Mouse (Mus musculus): ENCODE results near the gene Tnk2. TPM values are rescaled to one million over a fixed set of nuclear protein-coding genes. Genes with fewer than 3 reads are reported as not detected.
A peak's percentile ranks its signal among the peaks of the same experiment; 100 is the strongest.

The Tnk2 gene
- polyA plus RNA-seq, 1 experiment from 2014 or later = 11.6 TPM

DNA sequence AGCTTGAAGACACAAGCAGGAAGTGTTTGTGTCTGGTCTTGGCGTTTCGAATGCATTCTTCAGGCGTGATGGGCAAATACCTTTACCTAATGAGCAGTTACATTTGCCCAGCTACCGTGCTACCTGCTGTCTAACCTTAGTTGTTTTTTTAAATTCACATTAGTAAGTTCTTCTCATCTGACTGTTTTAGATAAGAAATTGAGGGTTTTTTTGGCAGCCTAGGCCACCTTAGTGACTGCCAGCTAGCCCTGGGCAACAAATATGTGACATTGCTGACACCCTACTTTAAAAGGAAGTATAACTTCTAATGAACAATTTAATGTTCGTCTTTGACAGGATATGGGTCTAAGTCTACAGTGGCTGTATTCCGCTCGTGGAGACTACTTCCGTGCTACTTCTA lies 15.5 kb upstream of the Tnk2 start:
- peak; percentile 28 for DNase-seq (ENCODE audit: low spot score)
- Histone ChIP-seq H3K4me3 (ENCODE audit: low read depth, low read length) (no peak overlapping the region), H3K27me3 (replicated peaks; ENCODE audit: control insufficient read depth, insufficient read depth, low read length) (no peaks in the 10 kb centered on the region), H3K4me1 (replicated peaks; ENCODE audit: control insufficient read depth, insufficient read depth, low read length) (no peaks in the 10 kb centered on the region), H3K4me2 (no peak overlapping the region), H3K9me3 (ENCODE audit: control insufficient read depth, low read length) (no peaks in the 10 kb centered on the region), H3K27ac (ENCODE audit: low read depth, low read length) (no peak overlapping the region), H3K36me3 (ENCODE audit: control insufficient read depth, insufficient read depth, low read length) (peaks cover 57% of the 10 kb centered on the region), H3K9ac (ENCODE audit: low read depth, low read length) (no peak overlapping the region)
- ATAC-seq (replicated peaks; ENCODE audit: low FRiP score) = no peak
- WGBS = 92% methylated on average over 8 of the region's 8 CpGs

DNA sequence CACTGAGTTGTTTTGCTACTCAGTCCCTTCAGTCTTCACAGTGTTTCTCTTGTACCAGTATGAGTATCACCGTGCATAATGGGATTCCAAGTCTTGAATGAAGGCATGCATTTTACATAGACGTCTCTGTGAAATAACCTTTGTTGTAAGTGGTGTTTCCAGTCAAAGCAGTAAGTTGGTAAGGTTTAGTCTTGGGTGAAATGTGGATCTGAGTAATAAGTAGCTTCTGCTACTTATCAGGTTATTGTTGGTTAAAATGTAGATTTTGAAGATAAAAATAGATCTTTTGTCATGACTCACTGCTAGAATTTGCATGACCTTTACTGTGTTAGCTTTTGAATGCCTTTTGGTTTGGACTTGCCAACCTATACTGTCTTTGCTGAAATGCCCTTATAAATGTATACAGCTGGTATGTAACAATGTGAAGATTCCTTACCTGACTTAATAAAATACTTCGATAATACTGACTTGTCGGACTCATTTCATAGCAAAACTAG lies 11.3 kb upstream of the Tnk2 start:
- no peak overlapping the region for H3K27ac ChIP-seq (ENCODE audit: low read depth, low read length)
- ATAC-seq (replicated peaks; ENCODE audit: low FRiP score) (no peak), DNase-seq (ENCODE audit: low spot score) (peak; percentile 18)
- H3K4me1 ChIP-seq (replicated peaks; ENCODE audit: control insufficient read depth, insufficient read depth, low read length) = no peaks in the 10 kb centered on the region
- peaks cover 30% of the 10 kb centered on the region for H3K36me3 ChIP-seq (ENCODE audit: control insufficient read depth, insufficient read depth, low read length)
- H3K9ac ChIP-seq (ENCODE audit: low read depth, low read length) = no peak overlapping the region
- no peaks in the 10 kb centered on the region for H3K9me3 ChIP-seq (ENCODE audit: control insufficient read depth, low read length)
- H3K27me3 ChIP-seq (replicated peaks; ENCODE audit: control insufficient read depth, insufficient read depth, low read length) = no peaks in the 10 kb centered on the region
- H3K4me2 ChIP-seq = no peak overlapping the region
- WGBS = 90% methylated on average over 4 of the region's 4 CpGs
- no peak overlapping the region for H3K4me3 ChIP-seq (ENCODE audit: low read depth, low read length)

- peak; percentile 33 for DNase-seq (ENCODE audit: low spot score)
- Histone ChIP-seq H3K9me3 (ENCODE audit: control insufficient read depth, low read length) (no peaks in the 10 kb centered on the region), H3K4me2 (no peak overlapping the region), H3K9ac (ENCODE audit: low read depth, low read length) (no peak overlapping the region), H3K27ac (ENCODE audit: low read depth, low read length) (no peak overlapping the region), H3K4me1 (replicated peaks; ENCODE audit: control insufficient read depth, insufficient read depth, low read length) (peaks cover 4% of the 10 kb centered on the region), H3K4me3 (ENCODE audit: low read depth, low read length) (no peak overlapping the region), H3K27me3 (replicated peaks; ENCODE audit: control insufficient read depth, insufficient read depth, low read length) (no peaks in the 10 kb centered on the region), H3K36me3 (ENCODE audit: control insufficient read depth, insufficient read depth, low read length) (peaks cover 22% of the 10 kb centered on the region; the same call in 1 of the 2 replicates)
- peak; percentile 53 for ATAC-seq (replicated peaks; ENCODE audit: low FRiP score)
- 87% methylated on average over 4 of the region's 4 CpGs for WGBS
Measured at GRCm38 (mm10) chr16:32633486-32634012, 10.1 kb upstream of the Tnk2 start.

DNA sequence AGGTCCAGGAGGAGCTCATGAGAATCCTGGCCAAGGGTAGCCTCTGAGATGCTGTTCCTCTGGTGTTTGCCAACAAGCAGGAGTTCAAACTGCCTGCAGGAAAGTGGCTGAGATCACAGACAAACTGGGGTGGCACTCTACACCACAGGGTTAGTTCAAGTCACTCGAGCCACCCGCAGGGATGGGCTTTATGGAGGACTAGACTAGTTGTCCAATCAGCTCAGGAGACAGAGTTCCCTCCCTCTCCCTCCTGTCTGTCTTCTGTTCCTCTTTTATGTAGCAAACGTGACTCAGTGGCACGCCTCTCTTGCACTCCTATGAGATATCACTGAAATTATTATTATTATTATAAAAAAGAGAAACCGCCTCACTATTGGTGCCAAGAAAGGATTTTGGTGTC lies 9.5 kb upstream of the Tnk2 start:
- Histone ChIP-seq H3K9ac (ENCODE audit: low read depth, low read length) (no peak overlapping the region), H3K4me2 (no peak overlapping the region), H3K4me1 (replicated peaks; ENCODE audit: control insufficient read depth, insufficient read depth, low read length) (peaks cover 6% of the 10 kb centered on the region), H3K9me3 (ENCODE audit: control insufficient read depth, low read length) (no peaks in the 10 kb centered on the region), H3K4me3 (ENCODE audit: low read depth, low read length) (no peak overlapping the region), H3K36me3 (ENCODE audit: control insufficient read depth, insufficient read depth, low read length) (peaks cover 19% of the 10 kb centered on the region; the same call in 1 of the 2 replicates), H3K27ac (ENCODE audit: low read depth, low read length) (no peak overlapping the region), H3K27me3 (replicated peaks; ENCODE audit: control insufficient read depth, insufficient read depth, low read length) (no peaks in the 10 kb centered on the region)
- ATAC-seq (replicated peaks; ENCODE audit: low FRiP score) = peak; percentile 44
- peak; percentile 32 for DNase-seq (ENCODE audit: low spot score)
- WGBS = 75% methylated on average over 5 of the region's 5 CpGs

DNA sequence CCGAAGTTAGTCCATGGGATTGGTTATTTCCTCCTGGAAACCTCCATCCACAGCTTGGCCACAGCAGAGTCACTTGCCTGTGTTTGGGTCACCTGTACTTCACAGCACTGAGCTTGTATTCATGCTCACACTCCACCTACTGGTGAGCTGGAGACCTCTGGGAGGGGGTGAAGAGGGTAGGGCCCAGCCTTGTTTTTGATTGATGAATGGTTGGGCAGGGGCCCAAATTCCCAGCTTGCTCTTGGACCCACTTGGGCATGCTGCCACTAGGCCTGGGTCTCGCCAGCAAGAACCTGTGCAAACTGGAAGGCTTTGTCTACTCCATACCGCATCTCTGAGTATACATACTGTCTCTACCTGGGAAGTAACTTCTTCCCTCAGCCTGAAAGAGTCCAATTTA lies 8.4 kb upstream of the Tnk2 start:
- ATAC-seq (replicated peaks; ENCODE audit: low FRiP score) = no peak
- Histone ChIP-seq H3K27ac (ENCODE audit: low read depth, low read length) (no peak overlapping the region), H3K9ac (ENCODE audit: low read depth, low read length) (no peak overlapping the region), H3K4me1 (replicated peaks; ENCODE audit: control insufficient read depth, insufficient read depth, low read length) (peaks cover 6% of the 10 kb centered on the region), H3K4me3 (ENCODE audit: low read depth, low read length) (no peak overlapping the region), H3K27me3 (replicated peaks; ENCODE audit: control insufficient read depth, insufficient read depth, low read length) (no peaks in the 10 kb centered on the region), H3K36me3 (ENCODE audit: control insufficient read depth, insufficient read depth, low read length) (peaks cover 9% of the 10 kb centered on the region; the same call in 1 of the 2 replicates), H3K4me2 (no peak overlapping the region), H3K9me3 (ENCODE audit: control insufficient read depth, low read length) (no peaks in the 10 kb centered on the region)
- no peak for DNase-seq (ENCODE audit: low spot score)
- WGBS = 76% methylated on average over 3 of the region's 3 CpGs

GRCm38 (mm10) chr16:32636331-32636730 lies 7.3 kb upstream of the Tnk2 start:
- no peaks in the 10 kb centered on the region for H3K27me3 ChIP-seq (replicated peaks; ENCODE audit: control insufficient read depth, insufficient read depth, low read length)
- peaks cover 4% of the 10 kb centered on the region; the same call in 1 of the 2 replicates for H3K36me3 ChIP-seq (ENCODE audit: control insufficient read depth, insufficient read depth, low read length)
- 73% methylated on average over 3 of the region's 3 CpGs for WGBS
- H3K4me2 ChIP-seq = no peak overlapping the region
- H3K9ac ChIP-seq (ENCODE audit: low read depth, low read length) = no peak overlapping the region
- H3K27ac ChIP-seq (ENCODE audit: low read depth, low read length) = no peak overlapping the region
- H3K9me3 ChIP-seq (ENCODE audit: control insufficient read depth, low read length) = no peaks in the 10 kb centered on the region
- H3K4me1 ChIP-seq (replicated peaks; ENCODE audit: control insufficient read depth, insufficient read depth, low read length) = peaks cover 6% of the 10 kb centered on the region
- H3K4me3 ChIP-seq (ENCODE audit: low read depth, low read length) = no peak overlapping the region
- DNase-seq (ENCODE audit: low spot score) (no peak), ATAC-seq (replicated peaks; ENCODE audit: low FRiP score) (no peak)

- Histone ChIP-seq H3K4me1 (replicated peaks; ENCODE audit: control insufficient read depth, insufficient read depth, low read length) (peaks cover 6% of the 10 kb centered on the region), H3K27me3 (replicated peaks; ENCODE audit: control insufficient read depth, insufficient read depth, low read length) (no peaks in the 10 kb centered on the region), H3K4me2 (no peak overlapping the region), H3K36me3 (ENCODE audit: control insufficient read depth, insufficient read depth, low read length) (peaks cover 3% of the 10 kb centered on the region; the same call in 1 of the 2 replicates), H3K27ac (ENCODE audit: low read depth, low read length) (no peak overlapping the region), H3K4me3 (ENCODE audit: low read depth, low read length) (no peak overlapping the region), H3K9ac (ENCODE audit: low read depth, low read length) (no peak overlapping the region), H3K9me3 (ENCODE audit: control insufficient read depth, low read length) (no peaks in the 10 kb centered on the region)
- DNase-seq (ENCODE audit: low spot score) = peak; percentile 24
- WGBS = 36% methylated on average over 6 of the region's 6 CpGs
- ATAC-seq (replicated peaks; ENCODE audit: low FRiP score) = no peak
Measured at GRCm38 (mm10) chr16:32636871-32637521, 6.7 kb upstream of the Tnk2 start.

- Histone ChIP-seq H3K27me3 (replicated peaks; ENCODE audit: control insufficient read depth, insufficient read depth, low read length) (no peaks in the 10 kb centered on the region), H3K4me1 (replicated peaks; ENCODE audit: control insufficient read depth, insufficient read depth, low read length) (peaks cover 9% of the 10 kb centered on the region), H3K27ac (ENCODE audit: low read depth, low read length) (no peak overlapping the region), H3K4me3 (ENCODE audit: low read depth, low read length) (no peak overlapping the region), H3K9me3 (ENCODE audit: control insufficient read depth, low read length) (no peaks in the 10 kb centered on the region), H3K36me3 (ENCODE audit: control insufficient read depth, insufficient read depth, low read length) (no peaks in the 10 kb centered on the region), H3K4me2 (no peak overlapping the region), H3K9ac (ENCODE audit: low read depth, low read length) (no peak overlapping the region)
- ATAC-seq (replicated peaks; ENCODE audit: low FRiP score) (peak; percentile 64), DNase-seq (ENCODE audit: low spot score) (peak; percentile 77)
- WGBS = 9% methylated on average over 8 of the region's 8 CpGs
Measured at GRCm38 (mm10) chr16:32638476-32638875, 5.2 kb upstream of the Tnk2 start.

GRCm38 (mm10) chr16:32640096-32640495 lies 3.6 kb upstream of the Tnk2 start:
- no peak overlapping the region for H3K4me3 ChIP-seq (ENCODE audit: low read depth, low read length)
- DNase-seq (ENCODE audit: low spot score) = no peak
- WGBS = 89% methylated on average over 5 of the region's 5 CpGs
- no peaks in the 10 kb centered on the region for H3K9me3 ChIP-seq (ENCODE audit: control insufficient read depth, low read length)
- H3K4me2 ChIP-seq = no peak overlapping the region
- no peaks in the 10 kb centered on the region for H3K27me3 ChIP-seq (replicated peaks; ENCODE audit: control insufficient read depth, insufficient read depth, low read length)
- peaks cover 16% of the 10 kb centered on the region for H3K4me1 ChIP-seq (replicated peaks; ENCODE audit: control insufficient read depth, insufficient read depth, low read length)
- ATAC-seq (replicated peaks; ENCODE audit: low FRiP score) = no peak
- no peak overlapping the region for H3K9ac ChIP-seq (ENCODE audit: low read depth, low read length)
- no peaks in the 10 kb centered on the region for H3K36me3 ChIP-seq (ENCODE audit: control insufficient read depth, insufficient read depth, low read length)
- H3K27ac ChIP-seq (ENCODE audit: low read depth, low read length) = no peak overlapping the region
